Mouse (Mus musculus) spleen, adult 2 months (tissue): ENCODE results near the gene Ick. TPM values are rescaled to one million over a fixed set of nuclear protein-coding genes. Genes with fewer than 3 reads are reported as not detected.

ENCODE experiments used
- DNase-seq, 2 experiments: peaks; one replicate each; pipeline versions ENCODE4 v3.0.0 to v3.0.0-alpha.2; 2012 to 2021; ENCODE audit warnings: low spot score in 2 of 2, low read depth in 1 of 2
- H3K27ac ChIP-seq: fragments of 200-500 bp; 2 replicates; pipeline ENCODE4 v1.5.1; 2012; ENCODE audit warnings: low read length, inconsistent platforms; ENCODE audit not compliant: insufficient read depth
- H3K27me3 ChIP-seq: fragments of 200-500 bp; 2 replicates; pipeline ENCODE4 v1.6.1; 2012; ENCODE audit warnings: mild to moderate bottlenecking, moderate library complexity, low read length, inconsistent platforms; ENCODE audit not compliant: control insufficient read depth, insufficient read depth
- H3K36me3 ChIP-seq: fragments of 200-500 bp; 2 replicates; pipeline ENCODE4 v1.6.1; 2012; ENCODE audit warnings: mild to moderate bottlenecking, low read length, inconsistent platforms; ENCODE audit not compliant: control insufficient read depth, insufficient read depth
- H3K4me1 ChIP-seq: fragments of 200-500 bp; 2 replicates; pipeline ENCODE4 v1.6.1; 2011; ENCODE audit warnings: inconsistent platforms; ENCODE audit not compliant: control insufficient read depth, insufficient read depth, insufficient read length
- H3K4me3 ChIP-seq: fragments of 200-500 bp; 2 replicates; pipeline ENCODE4 v1.5.1; 2011; ENCODE audit warnings: mild to moderate bottlenecking, inconsistent platforms; ENCODE audit not compliant: insufficient read depth, insufficient read length; ENCODE audit errors: extremely low read depth
- CTCF ChIP-seq: fragments of 200-500 bp; IDR thresholded peaks from 2 replicates; pipeline ENCODE4 v1.5.1; 2011; ENCODE audit warnings: mild to moderate bottlenecking, inconsistent platforms; ENCODE audit not compliant: insufficient read depth, insufficient read length, insufficient replicate concordance; ENCODE audit errors: extremely low read depth
- POLR2A ChIP-seq: fragments of 200-500 bp; IDR thresholded peaks from 2 replicates; pipeline ENCODE4 v1.6.1; 2011; ENCODE audit warnings: low read depth, low read length, inconsistent platforms
- WGBS: fragments of 180-500 bp; shearing (Covaris S2); methylation state at CpG from one replicate; pipeline ENCODE4 v1.1.7; 2018; 5-methylcytosine and 5-hydroxymethylcytosine counted together
- polyA plus RNA-seq: library from polyadenylated mRNA; depleted of rRNA; stranded (reverse); fragments of >200 nt; gene quantifications from 2 replicates; pipeline ENCODE4 v1.2.3, GENCODE M21; 2012

Gene Ick
- polyA plus RNA-seq, 1 experiment, result 3.0 TPM

DNA sequence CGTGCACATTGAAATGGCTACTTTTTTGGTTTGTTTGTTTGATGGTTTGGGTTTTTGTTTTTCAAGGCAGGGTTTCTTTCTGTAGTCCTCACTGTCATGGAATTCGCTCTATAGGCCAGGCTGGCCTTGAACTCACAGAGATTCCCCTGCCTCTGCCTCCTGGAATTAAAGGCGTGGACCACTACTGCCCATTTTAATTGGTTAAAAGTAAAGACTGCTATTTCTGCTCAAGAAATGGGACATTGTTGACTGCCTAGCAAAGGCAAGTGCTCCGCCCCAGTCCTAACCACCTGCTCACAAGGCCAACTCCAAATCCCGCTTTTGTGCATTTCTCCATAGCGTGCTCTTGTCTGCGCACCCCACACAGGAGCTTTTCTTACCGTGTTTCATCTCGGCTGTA is 88.8 kb downstream of the Ick start:
- Histone ChIP-seq H3K4me3 (no peak overlapping the region), H3K27ac (no peak overlapping the region), H3K4me1 (no peaks in the 10 kb centered on the region), H3K36me3 (no peaks in the 10 kb centered on the region), H3K27me3 (no peaks in the 10 kb centered on the region)
- DNase-seq, result no peak
- 96% methylated on average over 9 of the region's 9 CpGs for WGBS
- TF ChIP-seq POLR2A, result no peak
- TF ChIP-seq CTCF, result no peak

DNA sequence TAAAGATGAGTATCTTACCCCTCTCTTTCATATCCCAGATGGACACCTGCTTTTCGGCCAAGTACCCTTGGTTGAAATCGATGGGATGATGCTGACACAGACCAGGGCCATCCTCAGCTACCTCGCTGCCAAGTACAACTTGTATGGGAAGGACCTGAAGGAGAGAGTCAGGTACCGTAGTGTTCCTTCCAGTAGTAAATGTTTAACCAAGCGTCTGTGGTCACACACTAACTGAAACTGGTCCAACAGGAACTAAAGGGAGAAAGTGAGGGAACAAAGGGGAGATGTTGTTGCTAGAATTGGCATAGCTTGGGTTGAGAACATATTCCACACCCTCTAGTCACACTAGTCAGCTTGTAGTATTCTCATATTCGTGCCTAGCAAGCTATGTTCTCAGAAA is 95.2 kb downstream of the Ick start:
- no peak for DNase-seq
- no peak overlapping the region for H3K4me3 ChIP-seq
- TF ChIP-seq CTCF (no peak), POLR2A (no peak)
- 82% methylated on average over 6 of the region's 6 CpGs for WGBS
- no peak overlapping the region for H3K27ac ChIP-seq
- H3K27me3 ChIP-seq, result no peaks in the 10 kb centered on the region
- no peaks in the 10 kb centered on the region for H3K36me3 ChIP-seq
- H3K4me1 ChIP-seq, result no peaks in the 10 kb centered on the region

DNA sequence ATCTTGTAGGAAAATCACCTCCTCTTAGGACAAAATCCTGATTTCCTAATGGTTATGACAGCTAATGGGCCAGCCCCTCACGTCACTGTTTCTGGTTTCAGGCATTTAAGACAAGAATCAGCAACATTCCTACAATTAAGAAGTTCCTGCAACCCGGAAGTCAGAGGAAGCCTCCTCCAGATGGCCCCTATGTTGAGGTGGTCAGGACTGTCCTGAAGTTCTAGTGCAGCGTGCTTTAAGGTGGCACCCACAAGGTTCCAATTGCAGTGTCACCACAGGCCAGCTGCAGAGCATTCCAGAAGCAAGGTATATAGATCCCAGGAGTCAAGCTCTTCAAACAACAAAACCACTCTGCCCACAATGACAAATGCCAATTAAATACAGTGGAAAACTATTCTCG is 100.0 kb downstream of the Ick start:
- H3K4me3 ChIP-seq, result no peak overlapping the region
- no peak for DNase-seq
- WGBS, result 70% methylated on average over 4 of the region's 4 CpGs
- TF ChIP-seq POLR2A, result no peak
- no peak for TF ChIP-seq CTCF
- no peaks in the 10 kb centered on the region for H3K27me3 ChIP-seq
- no peak overlapping the region for H3K27ac ChIP-seq
- H3K4me1 ChIP-seq, result no peaks in the 10 kb centered on the region
- no peaks in the 10 kb centered on the region for H3K36me3 ChIP-seq

DNA sequence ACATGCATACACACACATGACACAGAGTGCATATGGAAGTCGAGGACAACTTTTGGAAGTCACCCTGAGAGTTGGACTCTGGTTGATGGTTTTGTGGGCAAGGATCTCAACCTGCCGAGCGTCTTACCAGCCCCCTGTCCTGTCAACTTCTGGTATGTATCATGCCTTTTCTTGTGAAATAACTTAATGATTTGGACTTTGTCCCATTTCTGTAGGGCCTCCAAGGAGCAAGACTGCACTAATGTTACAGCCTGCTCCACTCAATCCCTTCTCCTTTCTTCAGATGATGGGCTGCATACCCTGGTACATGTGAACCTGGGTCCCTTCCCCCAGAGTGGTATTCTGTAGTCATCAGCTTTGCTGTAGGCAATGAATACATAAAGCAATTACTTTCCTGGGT is 101.1 kb downstream of the Ick start:
- Histone ChIP-seq H3K27ac (no peak overlapping the region), H3K4me3 (no peak overlapping the region), H3K27me3 (no peaks in the 10 kb centered on the region), H3K36me3 (no peaks in the 10 kb centered on the region), H3K4me1 (no peaks in the 10 kb centered on the region)
- no peak for TF ChIP-seq CTCF
- TF ChIP-seq POLR2A, result no peak
- no peak for DNase-seq
- WGBS, result 86% methylated on average over 3 of the region's 3 CpGs

DNA sequence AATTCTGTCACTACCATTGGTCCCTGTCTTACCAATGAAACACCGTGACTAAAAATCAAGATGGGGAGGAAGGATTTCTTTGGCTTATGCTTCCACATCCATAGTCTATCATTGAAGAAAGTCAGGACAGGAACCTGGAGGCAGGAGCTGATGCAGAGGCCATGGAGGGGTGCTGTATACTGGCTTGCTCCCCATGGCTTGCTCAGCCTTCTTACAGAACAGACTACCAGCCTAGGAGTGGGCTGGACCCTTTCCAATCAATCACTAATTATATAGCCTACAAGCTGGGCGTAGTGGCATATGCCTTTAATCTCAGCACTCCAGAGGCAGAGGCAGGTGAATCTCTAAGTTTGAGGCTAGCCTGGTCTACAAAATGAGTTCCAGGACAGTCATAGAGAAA is 101.8 kb downstream of the Ick start:
- no peak for TF ChIP-seq POLR2A
- no peak for TF ChIP-seq CTCF
- Histone ChIP-seq H3K36me3 (no peaks in the 10 kb centered on the region), H3K4me3 (no peak overlapping the region), H3K4me1 (no peaks in the 10 kb centered on the region), H3K27ac (no peak overlapping the region), H3K27me3 (no peaks in the 10 kb centered on the region)
- DNase-seq, result no peak
- 93% methylated on average over 2 of the region's 2 CpGs for WGBS

DNA sequence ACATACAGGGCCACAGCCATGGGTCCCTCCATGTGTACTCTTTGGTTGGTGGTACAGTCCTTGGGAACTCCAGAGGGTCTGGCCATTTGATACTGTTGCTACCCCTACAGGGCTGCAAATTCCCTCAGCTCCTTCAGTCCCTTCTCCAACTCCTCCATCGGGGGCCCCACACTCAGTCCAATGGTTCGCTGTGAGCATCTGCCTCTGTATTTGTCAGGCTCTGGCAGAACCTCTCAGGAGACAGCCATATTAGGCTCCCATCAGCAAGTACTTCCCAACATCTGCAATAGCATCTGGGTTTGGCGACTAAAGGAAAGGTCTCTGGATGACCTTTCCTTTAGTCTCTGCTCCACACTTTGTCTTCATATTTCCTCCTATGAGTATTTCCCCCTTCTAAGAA is 102.5 kb downstream of the Ick start:
- Histone ChIP-seq H3K36me3 (no peaks in the 10 kb centered on the region), H3K4me1 (no peaks in the 10 kb centered on the region), H3K4me3 (no peak overlapping the region), H3K27ac (no peak overlapping the region), H3K27me3 (no peaks in the 10 kb centered on the region)
- TF ChIP-seq CTCF, result no peak
- TF ChIP-seq POLR2A, result no peak
- DNase-seq, result no peak
- 96% methylated on average over 3 of the region's 3 CpGs for whole genome bisulfite sequencing

DNA sequence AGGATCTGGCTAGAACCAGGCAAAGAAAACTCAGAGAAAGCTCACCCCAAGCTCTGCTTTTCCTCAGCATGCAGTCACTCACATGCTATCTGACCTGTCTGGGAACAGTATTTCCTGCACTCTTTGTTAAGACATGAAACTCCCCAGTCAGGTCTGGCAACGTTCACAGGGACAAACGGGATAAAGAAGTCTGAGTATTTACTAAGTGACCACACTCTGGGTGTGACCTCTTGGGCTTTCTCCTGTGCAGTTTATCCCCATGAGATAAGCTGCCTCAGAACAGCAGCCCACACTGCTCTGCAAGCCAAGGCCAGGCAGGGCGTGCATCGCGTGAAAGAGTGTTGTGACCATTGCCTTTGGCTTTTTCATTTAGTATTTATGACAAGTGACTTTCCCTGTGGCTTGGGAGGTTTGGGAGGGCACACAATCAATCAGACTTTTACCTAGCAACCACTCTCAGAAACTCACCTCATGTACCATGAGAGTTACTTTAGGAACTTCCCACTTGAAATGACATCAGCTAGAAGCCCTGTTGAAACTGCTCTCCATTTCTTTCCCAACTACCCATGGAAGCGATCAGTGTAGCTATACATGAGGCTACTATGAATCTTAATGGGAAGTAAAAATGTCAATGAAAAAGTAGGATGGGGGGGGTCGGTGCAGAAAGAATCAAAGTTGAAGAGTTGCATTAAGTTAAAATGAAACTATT is 103.5 kb downstream of the Ick start:
- no peak for DNase-seq
- TF ChIP-seq CTCF (no peak), POLR2A (no peak)

More for the DNA sequence above, 103.5 kb downstream of the Ick start:
- H3K4me3 ChIP-seq, result no peak overlapping the region
- no peaks in the 10 kb centered on the region for H3K27me3 ChIP-seq
- no peak overlapping the region for H3K27ac ChIP-seq
- H3K36me3 ChIP-seq, result no peaks in the 10 kb centered on the region
- H3K4me1 ChIP-seq, result no peaks in the 10 kb centered on the region
- 72% methylated on average over 7 of the region's 7 CpGs for WGBS
